Mouse (Mus musculus): Measurements from ENCODE around the gene Mfap1b. TPM values are rescaled to one million over a fixed set of nuclear protein-coding genes. Genes with fewer than 3 reads are reported as not detected.

The Mfap1b gene
- polyA plus RNA-seq, 1 experiment from 2014 or later: 74.3 TPM

DNA sequence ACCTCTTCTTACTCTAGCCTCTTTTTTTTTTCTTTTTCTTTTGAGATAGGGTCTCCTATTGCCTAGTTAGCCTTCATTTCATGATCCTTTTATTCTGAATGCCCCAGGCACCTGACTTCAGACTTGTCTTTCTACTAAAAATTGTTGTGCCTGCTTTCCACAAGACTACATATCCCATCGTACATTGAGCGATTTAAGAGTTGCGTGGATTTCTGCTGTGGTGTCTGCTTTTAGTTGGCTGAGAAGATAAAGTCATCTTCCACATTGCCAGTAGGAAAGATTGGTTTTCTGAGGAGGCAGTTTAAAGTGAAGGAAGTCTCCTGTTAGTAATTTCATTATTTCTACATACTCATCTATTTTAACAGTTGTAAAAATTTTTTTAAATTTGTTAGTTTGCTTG, 58.3 kb downstream of the Mfap1b start:
- Histone ChIP-seq H3K4me3 (peak overlapping the region; percentile 99), H3K4me2 (peak overlapping the region; percentile 79), H3K9me3 (no peaks in the 10 kb centered on the region), H3K27me3 (no peaks in the 10 kb centered on the region), H3K27ac (replicated peaks) (no peak overlapping the region), H3K4me1 (replicated peaks) (peaks cover 60% of the 10 kb centered on the region), H3K9ac (peak overlapping the region; percentile 97), H3K36me3 (peaks cover 25% of the 10 kb centered on the region)
- 89% methylated on average over 3 of the region's 3 CpGs for WGBS
- ATAC-seq (ENCODE audit: low read depth): no peak

DNA sequence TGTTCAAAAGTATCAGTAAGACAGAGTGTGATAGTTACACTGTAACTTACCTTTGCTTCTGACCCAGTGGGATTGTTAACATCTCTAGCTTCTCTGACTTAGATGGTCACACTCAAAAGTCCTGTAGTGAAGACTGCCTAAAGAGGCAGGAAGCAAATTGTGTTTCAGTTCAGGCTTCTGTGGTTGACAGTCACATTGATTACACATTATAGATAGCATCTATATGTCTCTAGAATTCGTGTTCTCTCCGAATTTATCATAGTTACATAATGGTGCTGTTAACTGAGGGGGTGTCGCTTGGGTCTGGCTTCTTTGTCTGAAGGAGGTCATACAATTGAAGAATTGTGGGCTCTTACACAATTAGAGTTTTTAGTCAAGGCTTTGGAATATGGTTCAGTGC, 58.8 kb downstream of the Mfap1b start:
- 35% methylated on average over 3 of the region's 3 CpGs for WGBS
- Histone ChIP-seq H3K9me3 (no peaks in the 10 kb centered on the region), H3K27ac (replicated peaks) (no peak overlapping the region), H3K9ac (peak overlapping the region; percentile 97), H3K27me3 (no peaks in the 10 kb centered on the region), H3K4me3 (peak overlapping the region; percentile 99), H3K4me1 (replicated peaks) (peaks cover 60% of the 10 kb centered on the region), H3K4me2 (peak overlapping the region; percentile 79), H3K36me3 (peaks cover 23% of the 10 kb centered on the region)
- no peak for ATAC-seq (ENCODE audit: low read depth)

DNA sequence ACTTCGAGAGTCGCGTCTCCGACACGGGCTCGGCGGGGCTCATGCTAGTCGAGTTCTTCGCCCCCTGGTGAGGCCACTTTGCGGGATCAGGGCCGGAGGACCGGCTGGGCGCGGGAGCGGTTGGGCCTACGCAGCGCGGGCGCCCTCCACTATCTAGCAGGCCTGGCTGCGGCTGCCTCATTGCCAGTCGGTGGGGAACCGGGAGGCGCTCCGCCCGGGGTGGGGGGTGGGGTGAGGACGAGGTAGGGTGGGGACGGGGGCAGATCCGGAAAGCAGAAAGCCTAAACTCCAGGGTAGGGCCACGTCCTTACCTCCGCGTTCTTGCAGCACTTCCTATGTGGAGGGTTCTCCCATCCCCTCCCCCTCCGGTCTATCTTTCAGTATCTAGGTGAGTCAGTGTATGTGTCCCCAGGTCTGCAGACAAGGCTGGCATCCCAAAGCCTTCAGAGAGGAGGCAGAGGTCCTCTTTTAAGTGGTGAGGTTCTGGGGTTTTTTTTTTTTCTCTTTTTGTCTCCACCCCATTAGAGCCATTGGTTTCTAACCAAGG, 59.7 kb downstream of the Mfap1b start:
- Histone ChIP-seq H3K36me3 (peaks cover 23% of the 10 kb centered on the region), H3K9me3 (no peaks in the 10 kb centered on the region), H3K4me1 (replicated peaks) (peaks cover 60% of the 10 kb centered on the region), H3K4me2 (peak overlapping the region; percentile 79), H3K27me3 (no peaks in the 10 kb centered on the region), H3K27ac (replicated peaks) (peak overlapping the region; percentile 98), H3K9ac (peak overlapping the region; percentile 97), H3K4me3 (peak overlapping the region; percentile 99)
- peak; percentile 60 for ATAC-seq (ENCODE audit: low read depth)
- WGBS: under 1% methylated on average over 32 of the region's 32 CpGs

DNA sequence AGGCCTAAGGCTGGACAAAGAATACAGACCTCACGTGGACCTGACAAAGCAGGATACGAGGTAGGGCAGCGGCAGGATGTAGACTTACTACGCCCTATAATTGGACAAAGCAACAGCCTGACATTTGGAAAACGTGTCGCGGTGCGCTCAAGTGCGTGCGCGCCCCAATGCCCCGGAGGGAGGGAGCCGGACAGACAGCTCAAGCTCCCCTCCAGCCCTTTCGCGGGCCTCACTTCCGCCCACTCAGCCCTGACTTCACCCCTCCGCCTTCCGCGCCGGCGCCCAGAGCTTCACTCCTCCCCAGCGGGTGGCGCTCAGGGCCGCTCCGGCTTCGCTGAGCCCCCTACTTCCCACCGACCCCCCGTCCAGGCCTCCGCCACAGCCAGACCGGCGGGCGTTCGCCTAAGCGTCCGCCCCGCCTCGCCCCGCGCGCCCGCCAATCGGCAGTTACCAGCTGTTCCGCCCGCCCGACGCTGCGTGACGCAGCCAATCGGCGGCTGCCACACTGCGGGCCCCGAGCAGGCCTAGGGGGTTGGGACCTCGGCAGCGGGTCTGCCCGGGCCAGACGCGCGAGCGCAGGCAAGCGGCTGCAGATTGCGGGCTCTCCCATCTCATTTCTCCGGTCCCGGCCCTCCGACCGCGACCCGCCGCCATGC, 60.4 kb downstream of the Mfap1b start, which contains the start of the genes Pdia3 and Catsper2:
Gene Pdia3, plus strand, starts transcription at position 389 of the 656 bp plus-strand sequence.
Gene Catsper2, minus strand, starts transcription at position 406 of the 656 bp plus-strand sequence.
- peak; percentile 99 for ATAC-seq (ENCODE audit: low read depth)
- H3K4me2 ChIP-seq: peak within 1 kb of the TSS; percentile 79
- peak within 1 kb of the TSS; percentile 99 for H3K4me3 ChIP-seq
- H3K4me1 ChIP-seq (replicated peaks): peaks cover 53% of the 10 kb centered on the region
- no peaks in the 10 kb centered on the region for H3K27me3 ChIP-seq
- under 1% methylated on average over 66 of the region's 68 CpGs for WGBS
- peak within 1 kb of the TSS; percentile 98 for H3K27ac ChIP-seq (replicated peaks)
- peak within 1 kb of the TSS; percentile 97 for H3K9ac ChIP-seq
- peaks cover 17% of the 10 kb centered on the region for H3K36me3 ChIP-seq
- no peaks in the 10 kb centered on the region for H3K9me3 ChIP-seq

DNA sequence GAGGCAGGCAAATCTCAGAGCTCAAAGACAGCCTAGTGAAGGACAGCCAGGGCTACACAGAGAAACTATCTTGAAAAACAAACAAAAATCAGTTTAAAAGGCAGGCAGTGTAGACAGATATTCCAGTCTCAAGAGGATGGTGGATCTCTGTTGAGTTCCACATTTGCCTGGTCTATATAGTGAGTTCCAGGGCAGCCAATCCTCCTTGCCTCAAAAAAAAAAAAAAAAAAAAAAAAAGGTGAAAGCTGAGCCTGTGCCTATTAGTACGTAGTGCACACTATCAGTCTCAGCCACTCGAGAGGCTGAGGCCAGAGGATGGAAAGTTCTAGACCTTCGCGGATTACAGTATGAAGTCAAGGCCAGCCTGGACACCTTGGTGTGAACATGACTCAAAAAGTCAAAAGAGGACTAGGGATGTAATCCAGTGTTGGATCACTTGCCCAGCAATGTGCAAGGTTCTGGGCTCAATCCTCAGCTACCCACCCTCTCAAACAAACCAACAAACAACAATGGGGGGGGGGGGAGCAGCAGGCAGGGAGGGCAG, 61.0 kb downstream of the Mfap1b start:
- no peaks in the 10 kb centered on the region for H3K27me3 ChIP-seq
- H3K4me3 ChIP-seq: peak overlapping the region; percentile 99
- H3K9me3 ChIP-seq: no peaks in the 10 kb centered on the region
- peak overlapping the region; percentile 98 for H3K27ac ChIP-seq (replicated peaks)
- 8% methylated on average over 4 of the region's 4 CpGs for WGBS
- peaks cover 11% of the 10 kb centered on the region for H3K36me3 ChIP-seq
- ATAC-seq (ENCODE audit: low read depth): no peak
- peak overlapping the region; percentile 79 for H3K4me2 ChIP-seq
- H3K4me1 ChIP-seq (replicated peaks): peaks cover 49% of the 10 kb centered on the region
- H3K9ac ChIP-seq: peak overlapping the region; percentile 97

Small RNAs within 50 kb of the gene (microRNA-seq; reads per million reads assigned to microRNA genes)
- not detected for gene Gm22953

Other genes starting within 250 kb of the Mfap1b start
- 151 and 181 TPM in 2 replicates for gene Trp53bp1, start 202.7 kb downstream of the Mfap1b start, polyA plus RNA-seq (2015; fragmentation: Nextera tagmentation; extraction: Ambion mirVana)
- gene Map1a, start 184.5 kb downstream of the Mfap1b start, polyA plus RNA-seq (2015; fragmentation: Nextera tagmentation; extraction: Ambion mirVana): 17.6 and 21.8 TPM in 2 replicates
- 16.3 and 17.4 TPM in 2 replicates for gene Ppip5k1, start 118.7 kb downstream of the Mfap1b start, polyA plus RNA-seq (2015; fragmentation: Nextera tagmentation; extraction: Ambion mirVana)
- gene Ckmt1, start 116.4 kb downstream of the Mfap1b start, polyA plus RNA-seq (2015; fragmentation: Nextera tagmentation; extraction: Ambion mirVana): 54.0 and 60.8 TPM in 2 replicates
- not detected in 2 replicates for gene Strc, start 86.9 kb downstream of the Mfap1b start, polyA plus RNA-seq (2015; fragmentation: Nextera tagmentation; extraction: Ambion mirVana)
- gene Pdia3, start 60.3 kb downstream of the Mfap1b start, polyA plus RNA-seq (2015; fragmentation: Nextera tagmentation; extraction: Ambion mirVana): 453 and 473 TPM in 2 replicates
- 3.5 and 4.8 TPM in 2 replicates for gene Catsper2, start 60.3 kb downstream of the Mfap1b start, polyA plus RNA-seq (2015; fragmentation: Nextera tagmentation; extraction: Ambion mirVana)
- 2.6 TPM in 2 replicates for gene Ell3, start 29.8 kb downstream of the Mfap1b start, polyA plus RNA-seq (2015; fragmentation: Nextera tagmentation; extraction: Ambion mirVana)
- 393 and 478 TPM in 2 replicates for gene Serf2, start 24.9 kb downstream of the Mfap1b start, polyA plus RNA-seq (2015; fragmentation: Nextera tagmentation; extraction: Ambion mirVana)
- 113 and 132 TPM in 2 replicates for gene Hypk, start 20.8 kb downstream of the Mfap1b start, polyA plus RNA-seq (2015; fragmentation: Nextera tagmentation; extraction: Ambion mirVana)
- 1.1 and 1.4 TPM in 2 replicates for gene Serinc4, start 17.3 kb downstream of the Mfap1b start, polyA plus RNA-seq (2015; fragmentation: Nextera tagmentation; extraction: Ambion mirVana)
- gene Mfap1a, start 32.6 kb upstream of the Mfap1b start, polyA plus RNA-seq (2015; fragmentation: Nextera tagmentation; extraction: Ambion mirVana): 30.1 and 39.3 TPM in 2 replicates
- 4.2 and 4.5 TPM in 2 replicates for gene Wdr76, start 32.7 kb upstream of the Mfap1b start, polyA plus RNA-seq (2015; fragmentation: Nextera tagmentation; extraction: Ambion mirVana)